ENCODE assay signal across 30 mouse cellular contexts in the genomic region with DNA sequence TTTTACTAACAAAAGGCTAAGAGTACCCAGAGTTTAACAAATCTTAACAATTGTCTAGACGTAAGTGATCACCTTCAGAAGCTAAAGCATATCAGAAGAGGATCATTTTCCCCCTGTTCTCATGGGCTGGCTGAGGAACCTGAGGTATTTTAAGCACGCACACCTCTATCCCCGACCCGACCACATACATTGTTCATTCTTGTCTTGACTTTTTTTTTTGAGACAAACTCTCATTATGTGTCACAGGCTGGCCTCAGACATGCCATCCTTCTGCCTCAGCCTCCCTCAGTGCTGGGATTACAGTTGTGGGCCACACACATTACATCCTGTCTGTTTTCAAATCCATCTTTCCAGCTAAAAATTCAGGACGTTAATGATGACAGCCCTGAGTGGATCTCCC.
"Had no signal": no experiment of that assay in that cellular context is flagged by ENCODE, and none has a peak within 500 bp of the region (broad histone marks: within the 10 kb centered on the region; RNA-seq: fewer than 3 reads in every experiment).

No protein-coding gene starts in this region.

- H3K4me1 ChIP-seq: liver, embryonic 12.5 days; liver, embryonic 13.5 days; liver, embryonic 15.5 days; lung, embryonic 15.5 days; megakaryocyte, embryonic 14.5 days; midbrain, embryonic 10.5 days; midbrain, embryonic 12.5 days; midbrain, embryonic 13.5 days; midbrain, embryonic 15.5 days; neural tube, embryonic 12.5 days had no signal

- H3K9ac ChIP-seq: limb, embryonic 12.5 days; limb, embryonic 13.5 days; limb, embryonic 15.5 days; liver, embryonic 12.5 days; liver, embryonic 13.5 days; liver, embryonic 14.5 days; liver, embryonic 15.5 days; liver, postnatal 0 days; lung, embryonic 14.5 days; lung, embryonic 15.5 days; midbrain, embryonic 12.5 days; midbrain, embryonic 13.5 days; midbrain, embryonic 15.5 days; neural tube, embryonic 12.5 days had no signal

- H3K27me3 ChIP-seq: liver, embryonic 12.5 days; liver, embryonic 13.5 days; liver, embryonic 15.5 days; lung, embryonic 15.5 days; megakaryocyte, embryonic 14.5 days; midbrain, embryonic 12.5 days; midbrain, embryonic 13.5 days; midbrain, embryonic 15.5 days; neural tube, embryonic 12.5 days had no signal

- H3K36me3 ChIP-seq: limb, embryonic 10.5 days; limb, embryonic 12.5 days; limb, embryonic 13.5 days; limb, embryonic 15.5 days; liver, embryonic 12.5 days; liver, embryonic 13.5 days; liver, embryonic 15.5 days; lung, embryonic 15.5 days; midbrain, embryonic 10.5 days; midbrain, embryonic 12.5 days; midbrain, embryonic 13.5 days; midbrain, embryonic 15.5 days; neural tube, embryonic 12.5 days had no signal

- H3K9me3 ChIP-seq: limb, embryonic 10.5 days; limb, embryonic 12.5 days; limb, embryonic 13.5 days; limb, embryonic 15.5 days; liver, embryonic 12.5 days; liver, embryonic 13.5 days; liver, embryonic 15.5 days; lung, embryonic 15.5 days; megakaryocyte, embryonic 14.5 days; midbrain, embryonic 10.5 days; midbrain, embryonic 12.5 days; midbrain, embryonic 13.5 days; midbrain, embryonic 15.5 days; neural tube, embryonic 12.5 days had no signal

- H3K27ac ChIP-seq: limb, embryonic 10.5 days; limb, embryonic 12.5 days; limb, embryonic 13.5 days; limb, embryonic 15.5 days; liver, embryonic 12.5 days; liver, embryonic 13.5 days; liver, embryonic 14.5 days; liver, embryonic 15.5 days; lung, embryonic 15.5 days; macrophage; midbrain, embryonic 10.5 days; midbrain, embryonic 12.5 days; midbrain, embryonic 13.5 days; midbrain, embryonic 15.5 days; neural tube, embryonic 12.5 days had no signal

- H3K4me3 ChIP-seq: limb, embryonic 10.5 days; limb, embryonic 12.5 days; limb, embryonic 13.5 days; limb, embryonic 15.5 days; liver, embryonic 12.5 days; liver, embryonic 13.5 days; liver, embryonic 15.5 days; lung, embryonic 15.5 days; megakaryocyte, embryonic 14.5 days; midbrain, embryonic 10.5 days; midbrain, embryonic 12.5 days; midbrain, embryonic 13.5 days; midbrain, embryonic 15.5 days; myocyte; neural tube, embryonic 12.5 days had no signal

- DNase-seq: left cerebral cortex, postnatal 4 days; liver; liver, embryonic 13.5 days; liver, postnatal 0 days; lung, adult 18-20 months; lung, adult 2 months; lung, embryonic 14.5 days; lung, postnatal 10 days; lung, postnatal 14 days; lung, postnatal 36 days; lung, postnatal 4 days; midbrain, embryonic 14.5 days had no signal

- H3K4me2 ChIP-seq: limb, embryonic 12.5 days; limb, embryonic 13.5 days; limb, embryonic 15.5 days; liver, embryonic 11.5 days; liver, embryonic 12.5 days; liver, embryonic 13.5 days; liver, embryonic 15.5 days; lung, embryonic 14.5 days; lung, embryonic 15.5 days; midbrain, embryonic 11.5 days; midbrain, embryonic 12.5 days; midbrain, embryonic 13.5 days; midbrain, embryonic 15.5 days; neural tube, embryonic 12.5 days had no signal
